Mouse (Mus musculus) heart, embryonic 11.5 days (tissue): ENCODE measurements around the gene Lgals12. TPM values are rescaled to one million over a fixed set of nuclear protein-coding genes. Genes with fewer than 3 reads are reported as not detected.
A peak's percentile ranks its signal among the peaks of the same experiment; 100 is the strongest.

Source experiments
- ATAC-seq: fragments of 200-750 bp; cut with Nextera tagmentation; replicated peaks from 2 replicates; pipeline ENCODE4 v1.8.0; 2017; ENCODE audit warnings: moderate library complexity; ENCODE audit not compliant: insufficient number of reproducible peaks, low FRiP score, low TSS enrichment
- H3K27ac ChIP-seq: fragments of 300-500 bp; sonication (generic); 2 replicates; pipeline ENCODE4 v1.5.1; 2014; ENCODE audit warnings: mild to moderate bottlenecking, low read depth, low read length
- H3K27me3 ChIP-seq: fragments of 300-500 bp; sonication (generic); 2 replicates; pipeline ENCODE4 v1.6.1; 2014; ENCODE audit warnings: mild to moderate bottlenecking, low read length, mixed read lengths; ENCODE audit not compliant: control insufficient read depth, insufficient read depth
- H3K36me3 ChIP-seq: fragments of 300-500 bp; sonication (generic); 2 replicates; pipeline ENCODE4 v1.6.1; 2014; ENCODE audit warnings: mild to moderate bottlenecking, low read length, moderate library complexity, mixed read lengths; ENCODE audit not compliant: control insufficient read depth, insufficient read depth
- H3K4me1 ChIP-seq: fragments of 300-500 bp; sonication (generic); 2 replicates; pipeline ENCODE4 v1.6.1; 2014; ENCODE audit warnings: low read length; ENCODE audit not compliant: control insufficient read depth, insufficient read depth
- H3K4me2 ChIP-seq: fragments of 300-500 bp; sonication (generic); 2 replicates; pipeline ENCODE4 v1.6.1; 2014; ENCODE audit warnings: mild to moderate bottlenecking, moderate library complexity
- H3K4me3 ChIP-seq: fragments of 300-500 bp; sonication (generic); 2 replicates; pipeline ENCODE4 v1.5.1; 2014; ENCODE audit warnings: low read depth, low read length
- H3K9ac ChIP-seq: fragments of 300-500 bp; sonication (generic); 2 replicates; pipeline ENCODE4 v1.6.1; 2014; ENCODE audit warnings: mild to moderate bottlenecking, low read depth, low read length, moderate library complexity
- H3K9me3 ChIP-seq: fragments of 300-500 bp; sonication (generic); replicated peaks from 2 replicates; pipeline ENCODE4 v1.6.1; 2016; ENCODE audit warnings: low read length; ENCODE audit not compliant: control insufficient read depth
- WGBS: fragments of 180-500 bp; shearing (Covaris S2); extraction: QIAGEN DNeasy Blood & Tissue Kit; methylation state at CpG from one replicate; pipeline ENCODE4 v1.1.7; 2014; ENCODE audit not compliant: insufficient replicate concordance; 5-methylcytosine and 5-hydroxymethylcytosine counted together
- polyA plus RNA-seq: library from polyadenylated mRNA; unstranded; fragments of >200 nt; fragmentation: Nextera tagmentation; extraction: Ambion mirVana; gene quantifications from 2 replicates; pipeline ENCODE4 v1.2.1, GENCODE M21; 2014

The Lgals12 gene
- polyA plus RNA-seq, result not detected in 2 replicates

DNA sequence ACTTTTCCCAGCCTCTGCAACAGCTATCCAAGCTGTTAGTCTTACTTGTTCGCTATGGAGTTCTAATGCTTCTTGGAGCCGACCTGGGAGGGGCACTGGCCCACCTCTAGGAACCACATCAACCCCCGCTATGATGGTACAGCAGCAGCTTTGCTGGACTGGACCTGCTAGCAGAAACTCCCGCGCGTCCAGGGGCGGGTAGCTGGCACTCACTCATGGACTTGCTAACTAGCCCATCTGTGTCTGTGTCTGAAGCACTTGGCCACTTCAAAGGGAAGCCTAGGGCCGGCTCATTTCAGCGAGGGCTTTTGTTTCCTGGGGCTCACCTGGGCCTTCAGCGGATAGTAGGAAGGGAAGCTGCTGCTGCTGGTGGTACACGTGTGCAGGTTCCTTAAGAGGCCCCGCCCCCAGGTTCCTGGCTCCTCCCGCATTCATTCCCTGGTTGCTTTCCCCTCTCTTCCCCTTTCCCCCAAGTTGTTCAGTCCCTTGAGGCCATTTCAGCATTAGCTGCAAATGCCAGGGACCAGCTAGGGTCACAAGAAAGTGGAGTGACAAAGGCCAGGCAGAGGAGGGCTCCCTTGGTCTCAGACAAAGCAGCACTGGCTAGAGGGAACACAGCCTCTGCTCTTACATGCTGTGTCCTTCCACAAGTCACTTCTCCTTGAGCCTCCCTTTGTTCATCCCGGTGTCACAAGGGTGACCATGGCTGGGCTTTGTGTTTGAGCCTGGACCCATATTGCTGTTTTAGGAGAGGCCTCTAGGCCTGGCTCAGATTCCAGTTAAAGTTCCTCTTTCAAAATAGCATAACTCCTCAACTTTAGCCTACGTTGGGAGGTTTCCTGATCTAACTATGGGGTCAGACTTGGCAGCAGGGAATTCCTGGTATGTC is at the start of gene Lgals12:
Gene Lgals12 (minus strand): TSS at position 393 of the 889 bp plus-strand sequence.
- H3K9ac ChIP-seq, result no peak within 1 kb of the TSS

DNA sequence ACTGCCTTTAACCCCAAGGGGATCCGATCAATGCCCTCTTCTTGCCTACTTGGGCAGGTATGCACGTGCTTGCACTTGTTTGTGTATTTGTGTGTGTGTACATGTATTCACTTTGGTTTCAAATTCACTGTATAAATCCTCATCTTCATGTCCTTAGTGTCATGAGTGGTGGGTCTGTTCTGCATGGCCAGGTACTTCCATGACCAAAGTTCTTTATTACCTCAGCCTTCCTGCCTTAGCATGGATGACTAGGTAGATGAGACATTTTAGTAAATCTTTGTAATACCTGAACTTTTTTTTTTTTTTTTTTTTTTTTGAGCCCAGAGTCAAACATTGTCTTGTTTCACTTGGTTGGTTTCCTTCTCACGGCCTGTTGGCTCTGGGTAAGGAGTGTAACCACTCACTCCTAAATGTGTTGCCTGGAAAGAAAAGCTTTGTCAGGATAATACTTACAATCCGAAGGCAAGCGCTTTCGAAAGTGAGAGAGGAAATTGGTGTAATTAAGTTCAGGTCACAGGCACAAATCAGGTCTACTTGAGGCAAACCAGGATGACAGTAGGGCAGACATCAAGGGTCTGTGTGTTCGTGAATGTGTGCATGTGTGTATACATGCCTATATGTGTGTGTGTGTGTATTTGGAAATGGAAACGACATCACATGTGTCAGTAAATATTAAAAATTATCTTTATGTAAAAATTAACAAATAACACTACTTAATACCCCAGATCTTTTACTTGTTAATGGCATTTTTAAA is 42.1 kb upstream of the Lgals12 start:
- no peaks in the 10 kb centered on the region for H3K4me1 ChIP-seq
- no peak overlapping the region for H3K4me2 ChIP-seq
- no peak overlapping the region for H3K9ac ChIP-seq
- no peaks in the 10 kb centered on the region for H3K27me3 ChIP-seq
- 77% methylated on average over 8 of the region's 8 CpGs for WGBS
- H3K9me3 ChIP-seq, result no peaks in the 10 kb centered on the region
- H3K27ac ChIP-seq, result no peak overlapping the region
- H3K36me3 ChIP-seq, result no peaks in the 10 kb centered on the region
- no peak overlapping the region for H3K4me3 ChIP-seq
- no peak for ATAC-seq

More for the DNA sequence above, at the start of gene Lgals12:
- Histone ChIP-seq H3K4me2 (peak within 1 kb of the TSS; percentile 57), H3K4me3 (peak within 1 kb of the TSS; percentile 13), H3K4me1 (peaks cover 15% of the 10 kb centered on the region), H3K36me3 (no peaks in the 10 kb centered on the region), H3K27ac (no peak within 1 kb of the TSS), H3K9me3 (no peaks in the 10 kb centered on the region), H3K27me3 (peaks cover 12% of the 10 kb centered on the region)
- 6% methylated on average over 15 of the region's 15 CpGs for WGBS
- ATAC-seq, result no peak

DNA sequence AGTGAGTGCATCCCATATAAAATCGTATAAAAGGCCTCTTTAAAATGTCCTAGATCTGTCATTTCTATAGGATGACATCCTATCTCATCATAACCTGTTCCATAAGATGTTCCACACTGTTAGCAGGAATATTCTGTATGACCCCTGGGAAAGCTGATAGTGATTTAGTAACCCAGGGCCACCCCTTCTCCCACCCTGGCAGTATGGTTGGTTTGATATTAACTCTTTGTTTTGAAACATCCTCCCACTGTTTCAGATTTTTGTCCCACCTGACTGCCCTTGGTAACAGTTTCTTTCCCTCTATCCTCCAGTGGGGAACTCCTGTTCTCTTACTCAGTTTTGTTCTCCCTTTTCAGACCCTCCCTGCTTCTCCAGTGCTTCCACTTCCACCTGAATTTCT is 26.8 kb upstream of the Lgals12 start:
- H3K9me3 ChIP-seq, result no peaks in the 10 kb centered on the region
- no peak overlapping the region for H3K9ac ChIP-seq
- H3K4me1 ChIP-seq, result no peaks in the 10 kb centered on the region
- WGBS, result 67% methylated on average over 1 of the region's 1 CpGs
- H3K27ac ChIP-seq, result no peak overlapping the region
- no peak overlapping the region for H3K4me2 ChIP-seq
- no peaks in the 10 kb centered on the region for H3K36me3 ChIP-seq
- no peaks in the 10 kb centered on the region for H3K27me3 ChIP-seq
- no peak overlapping the region for H3K4me3 ChIP-seq
- ATAC-seq, result no peak

- ATAC-seq, result no peak
- no peak overlapping the region for H3K4me2 ChIP-seq
- H3K4me1 ChIP-seq, result no peaks in the 10 kb centered on the region
- no peaks in the 10 kb centered on the region for H3K36me3 ChIP-seq
- no peak overlapping the region for H3K27ac ChIP-seq
- no peak overlapping the region for H3K9ac ChIP-seq
- no peak overlapping the region for H3K4me3 ChIP-seq
- H3K27me3 ChIP-seq, result no peaks in the 10 kb centered on the region
- no peaks in the 10 kb centered on the region for H3K9me3 ChIP-seq
Observed at GRCm38 (mm10) chr19:7633021-7633420, 26.0 kb upstream of the Lgals12 start.

- Histone ChIP-seq H3K36me3 (no peaks in the 10 kb centered on the region), H3K27ac (no peak overlapping the region), H3K9me3 (no peaks in the 10 kb centered on the region), H3K4me1 (no peaks in the 10 kb centered on the region), H3K9ac (no peak overlapping the region), H3K27me3 (peaks cover 8% of the 10 kb centered on the region), H3K4me2 (no peak overlapping the region), H3K4me3 (no peak overlapping the region)
- ATAC-seq, result no peak
- WGBS, result 38% methylated on average over 7 of the region's 7 CpGs
Observed at GRCm38 (mm10) chr19:7617696-7618095, 10.7 kb upstream of the Lgals12 start.

DNA sequence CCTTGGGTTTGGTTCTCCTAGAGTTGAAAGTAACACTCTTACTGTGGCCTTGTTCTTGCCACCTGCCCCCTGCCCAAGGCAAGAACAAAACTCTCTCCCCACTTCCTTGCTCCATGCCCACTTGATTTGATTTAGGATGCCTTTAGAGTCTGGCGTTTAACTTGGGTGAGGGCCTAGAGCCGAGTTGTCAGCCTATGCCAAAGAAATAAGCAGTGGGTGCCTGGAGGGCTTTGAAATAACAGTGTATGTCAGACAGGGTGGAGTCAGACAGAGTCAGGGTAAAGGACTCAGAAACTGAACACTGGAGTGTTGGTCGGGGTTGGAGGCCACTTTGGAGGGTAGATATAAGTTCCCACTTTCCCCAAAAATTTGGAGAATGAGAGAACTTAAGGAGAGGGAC is 10.1 kb upstream of the Lgals12 start:
- WGBS, result 52% methylated on average over 3 of the region's 3 CpGs
- no peak overlapping the region for H3K4me3 ChIP-seq
- no peaks in the 10 kb centered on the region for H3K36me3 ChIP-seq
- H3K27ac ChIP-seq, result no peak overlapping the region
- H3K4me2 ChIP-seq, result no peak overlapping the region
- H3K4me1 ChIP-seq, result no peaks in the 10 kb centered on the region
- no peak for ATAC-seq
- H3K27me3 ChIP-seq, result peaks cover 12% of the 10 kb centered on the region
- H3K9me3 ChIP-seq, result no peaks in the 10 kb centered on the region
- H3K9ac ChIP-seq, result no peak overlapping the region

DNA sequence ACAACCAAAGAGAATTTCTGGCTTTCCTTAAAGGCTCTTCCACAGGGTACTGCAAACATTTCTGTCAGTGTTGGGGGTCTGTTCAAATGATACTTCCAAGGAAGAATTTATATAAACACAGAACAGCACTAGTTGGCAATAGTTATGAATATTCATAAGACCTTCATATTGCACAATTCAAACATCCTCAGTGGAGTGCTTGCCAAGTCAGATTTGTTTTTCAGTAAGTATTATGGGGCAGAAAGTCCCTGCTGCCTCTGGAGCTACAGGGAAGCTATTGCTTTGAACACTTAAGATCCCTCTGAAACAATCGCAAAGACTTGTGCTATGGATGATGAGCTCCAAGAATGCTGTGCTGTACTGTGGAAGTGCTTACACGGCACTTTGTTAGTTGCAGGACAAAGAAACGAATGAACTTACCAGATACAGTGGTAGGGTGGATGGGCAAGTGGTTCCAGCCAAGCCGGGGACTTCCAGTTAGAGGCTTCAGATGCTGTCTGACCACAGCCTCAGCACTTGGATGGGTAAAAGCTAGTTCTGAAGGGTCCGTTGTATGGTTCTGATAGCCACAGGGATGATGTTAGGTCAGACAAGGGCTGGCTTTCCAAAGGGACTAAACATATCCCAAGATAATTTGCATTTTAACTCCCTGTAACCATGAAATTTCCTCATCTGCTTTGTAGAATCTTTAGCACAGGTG is 9.4 kb upstream of the Lgals12 start:
- H3K4me3 ChIP-seq, result no peak overlapping the region
- WGBS, result 73% methylated on average over 5 of the region's 5 CpGs
- H3K27ac ChIP-seq, result no peak overlapping the region
- no peaks in the 10 kb centered on the region for H3K4me1 ChIP-seq
- no peaks in the 10 kb centered on the region for H3K9me3 ChIP-seq
- ATAC-seq, result no peak
- no peak overlapping the region for H3K9ac ChIP-seq
- H3K27me3 ChIP-seq, result peaks cover 17% of the 10 kb centered on the region
- no peaks in the 10 kb centered on the region for H3K36me3 ChIP-seq
- no peak overlapping the region for H3K4me2 ChIP-seq

DNA sequence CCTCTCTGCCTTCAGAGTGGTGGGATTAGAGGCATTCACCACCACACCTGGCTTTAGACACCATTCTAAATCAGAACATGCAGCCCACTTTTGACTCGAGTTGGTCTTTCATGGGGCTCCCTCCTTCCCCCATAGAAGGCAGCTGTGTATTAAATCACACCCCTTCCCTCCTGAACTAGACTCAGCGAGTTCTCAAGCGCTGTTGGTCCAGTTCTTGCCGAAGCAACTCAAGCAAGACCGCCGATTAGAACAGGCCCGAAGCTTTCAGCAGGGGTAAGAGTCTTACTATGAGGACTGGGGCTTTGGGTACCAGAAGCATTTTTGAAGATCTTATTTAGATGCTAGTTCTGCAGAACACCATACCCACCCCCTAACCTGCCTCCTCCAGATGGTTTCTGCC is 6.2 kb upstream of the Lgals12 start:
- H3K4me1 ChIP-seq, result no peaks in the 10 kb centered on the region
- H3K36me3 ChIP-seq, result no peaks in the 10 kb centered on the region
- 78% methylated on average over 7 of the region's 7 CpGs for WGBS
- H3K27me3 ChIP-seq, result peaks cover 18% of the 10 kb centered on the region
- H3K9ac ChIP-seq, result no peak overlapping the region
- H3K4me2 ChIP-seq, result no peak overlapping the region
- no peak for ATAC-seq
- H3K4me3 ChIP-seq, result no peak overlapping the region
- no peaks in the 10 kb centered on the region for H3K9me3 ChIP-seq
- no peak overlapping the region for H3K27ac ChIP-seq
